Mouse (Mus musculus) small intestine, adult 2 months (tissue): ENCODE results near the gene Atp8b2.

Experiments
- CTCF ChIP-seq: fragments of 200-500 bp; IDR thresholded peaks from 2 replicates; pipeline ENCODE4 v1.5.1; 2012; ENCODE audit warnings: low read depth, mild to moderate bottlenecking, control low read depth, inconsistent platforms, low read length, moderate library complexity, mixed read lengths; ENCODE audit not compliant: insufficient replicate concordance, insufficient read length; ENCODE audit errors: extremely low read depth
- POLR2A ChIP-seq: fragments of 200-500 bp; IDR thresholded peaks from 2 replicates; pipeline ENCODE4 v1.6.1; 2012; ENCODE audit warnings: low read depth, mild to moderate bottlenecking, control low read depth, inconsistent platforms, low read length, moderate library complexity

GRCm38 (mm10) chr3:89932925-89933324 is 30.4 kb downstream of the Atp8b2 start:
- no peak for TF ChIP-seq CTCF
- TF ChIP-seq POLR2A, result no peak
